Mouse (Mus musculus) brain, embryonic 14.5 days (tissue): ENCODE results near the gene Pank3. TPM values are rescaled to one million over a fixed set of nuclear protein-coding genes. Genes with fewer than 3 reads are reported as not detected.
A peak's percentile ranks its signal among the peaks of the same experiment; 100 is the strongest.
"Not testable (repeated sequence)": the region's sequence is repeated elsewhere in the genome, so short reads cannot be mapped to it uniquely, and the experiment has no call there.

Experiments
- DNase-seq: peaks from one replicate; pipeline ENCODE4 v3.0.0-alpha.2; 2011; ENCODE audit warnings: low read depth
- CTCF ChIP-seq: fragments of 200-500 bp; IDR thresholded peaks from 2 replicates; pipeline ENCODE4 v1.5.1; 2012; ENCODE audit warnings: inconsistent platforms, mild to moderate bottlenecking, moderate library complexity, borderline replicate concordance; ENCODE audit not compliant: insufficient read depth, insufficient read length; ENCODE audit errors: extremely low read depth
- POLR2A ChIP-seq: fragments of 200-500 bp; IDR thresholded peaks from 2 replicates; pipeline ENCODE4 v1.6.1; 2012; ENCODE audit warnings: mild to moderate bottlenecking, inconsistent platforms, borderline replicate concordance; ENCODE audit not compliant: poor library complexity, insufficient read depth, insufficient read length, severe bottlenecking; ENCODE audit errors: extremely low read depth
- polyA plus RNA-seq: library from polyadenylated mRNA; depleted of rRNA; stranded (reverse); fragments of >200 nt; gene quantifications from 2 replicates; pipeline ENCODE4 v1.2.3, GENCODE M21; 2012

Pank3 gene
- polyA plus RNA-seq, 1 experiment, result 41.0 TPM

- DNase-seq, result no peak
- no peak for TF ChIP-seq CTCF
- no peak for TF ChIP-seq POLR2A
These were observed 13.2 kb downstream of the Pank3 start for GRCm38 (mm10) chr11:35782444-35782843.

GRCm38 (mm10) chr11:35783038-35783437 is 13.8 kb downstream of the Pank3 start:
- no peak for TF ChIP-seq POLR2A
- TF ChIP-seq CTCF, result no peak

GRCm38 (mm10) chr11:35784002-35784401 is 14.7 kb downstream of the Pank3 start:
- DNase-seq, result no peak
- TF ChIP-seq POLR2A (no peak), CTCF (no peak)

More at GRCm38 (mm10) chr11:35783038-35783437, 13.8 kb downstream of the Pank3 start:
- DNase-seq, result no peak

- TF ChIP-seq CTCF (0 out of 2 replicates have a peak, but pooled peaks have one; percentile 8), POLR2A (no peak)
These were observed 15.3 kb downstream of the Pank3 start for GRCm38 (mm10) chr11:35784537-35784936.

GRCm38 (mm10) chr11:35788443-35788842 is 19.2 kb downstream of the Pank3 start:
- DNase-seq, result peak; percentile 5
- TF ChIP-seq CTCF (no peak), POLR2A (no peak)

More at GRCm38 (mm10) chr11:35784537-35784936, 15.3 kb downstream of the Pank3 start:
- DNase-seq, result no peak

GRCm38 (mm10) chr11:35792800-35793199 is 23.5 kb downstream of the Pank3 start:
- DNase-seq, result not testable (repeated sequence)

GRCm38 (mm10) chr11:35797751-35798494 is 28.6 kb downstream of the Pank3 start:
- DNase-seq, result peak; percentile 56
- no peak for TF ChIP-seq POLR2A
- TF ChIP-seq CTCF, result no peak

GRCm38 (mm10) chr11:35798495-35798820 is 29.2 kb downstream of the Pank3 start:
- TF ChIP-seq POLR2A (peak; percentile 41; the same call in 1 of the 2 replicates), CTCF (no peak)
- peak; percentile 95 for DNase-seq

- no peak for TF ChIP-seq CTCF
- no peak for TF ChIP-seq POLR2A
- DNase-seq, result peak; percentile 72
These were observed 29.6 kb downstream of the Pank3 start, which contains the start of gene Fbll1 for GRCm38 (mm10) chr11:35798874-35799273. TSS of gene Fbll1 (minus strand) at chr11:35798884.

- no peak for TF ChIP-seq POLR2A
- no peak for TF ChIP-seq CTCF
- DNase-seq, result no peak
These were observed 32.0 kb downstream of the Pank3 start for GRCm38 (mm10) chr11:35801332-35801731.

GRCm38 (mm10) chr11:35811458-35811857 is 42.2 kb downstream of the Pank3 start:
- TF ChIP-seq POLR2A (no peak), CTCF (no peak)
- no peak for DNase-seq

GRCm38 (mm10) chr11:35816316-35816715 is 47.0 kb downstream of the Pank3 start:
- TF ChIP-seq CTCF (no peak), POLR2A (no peak)
- DNase-seq, result no peak
